Mouse (Mus musculus): Measurements from ENCODE around the gene Unk. TPM values are rescaled to one million over a fixed set of nuclear protein-coding genes. Genes with fewer than 3 reads are reported as not detected.

Gene Unk
- polyA plus RNA-seq, 1 experiment from 2014 or later = 48.4 TPM

DNA sequence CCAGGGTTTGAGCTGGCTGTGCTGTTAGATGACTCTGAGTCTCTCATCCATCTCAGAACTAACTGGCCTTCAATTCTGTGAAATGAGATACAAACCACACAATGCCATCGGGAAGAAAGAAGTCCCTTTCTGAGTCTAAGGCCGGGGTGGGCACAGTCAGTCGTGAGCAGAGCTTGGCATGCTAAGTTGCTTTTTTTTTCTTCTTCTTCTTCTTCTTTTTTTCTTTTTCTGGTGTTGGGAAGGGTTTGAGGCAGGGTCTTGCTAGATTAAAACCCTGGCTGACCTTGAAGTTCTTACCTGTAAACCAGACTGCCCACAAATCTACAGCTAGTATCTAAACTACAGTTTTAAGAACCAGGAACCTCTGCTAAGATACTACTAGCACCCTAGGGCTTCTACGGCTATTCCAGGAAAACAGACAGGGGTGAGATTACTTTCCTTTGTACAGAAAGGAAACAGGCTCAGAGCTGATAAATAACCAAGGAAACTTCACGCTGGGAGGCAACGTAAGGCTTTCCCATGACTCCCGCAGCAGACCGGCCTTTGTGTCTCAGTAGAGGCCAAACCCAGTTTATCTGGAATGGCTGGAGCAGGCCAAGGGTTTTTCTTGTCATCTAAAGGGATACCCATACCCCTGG, 25.8 kb upstream of the Unk start:
- H3K27ac ChIP-seq = peak overlapping the region; percentile 84
- WGBS = 40% methylated on average over 8 of the region's 8 CpGs
- no peaks in the 10 kb centered on the region; the same call in 1 of the 2 replicates for H3K9me3 ChIP-seq
- DNase-seq (ENCODE audit: extremely low spot score, low spot score) = no peak
- peaks cover 16% of the 10 kb centered on the region for H3K27me3 ChIP-seq (ENCODE audit: poor library complexity, severe bottlenecking)
- peaks cover 30% of the 10 kb centered on the region for H3K36me3 ChIP-seq (replicated peaks)
- H3K4me1 ChIP-seq = peaks cover 58% of the 10 kb centered on the region
- peak overlapping the region; percentile 55 for H3K4me3 ChIP-seq

DNA sequence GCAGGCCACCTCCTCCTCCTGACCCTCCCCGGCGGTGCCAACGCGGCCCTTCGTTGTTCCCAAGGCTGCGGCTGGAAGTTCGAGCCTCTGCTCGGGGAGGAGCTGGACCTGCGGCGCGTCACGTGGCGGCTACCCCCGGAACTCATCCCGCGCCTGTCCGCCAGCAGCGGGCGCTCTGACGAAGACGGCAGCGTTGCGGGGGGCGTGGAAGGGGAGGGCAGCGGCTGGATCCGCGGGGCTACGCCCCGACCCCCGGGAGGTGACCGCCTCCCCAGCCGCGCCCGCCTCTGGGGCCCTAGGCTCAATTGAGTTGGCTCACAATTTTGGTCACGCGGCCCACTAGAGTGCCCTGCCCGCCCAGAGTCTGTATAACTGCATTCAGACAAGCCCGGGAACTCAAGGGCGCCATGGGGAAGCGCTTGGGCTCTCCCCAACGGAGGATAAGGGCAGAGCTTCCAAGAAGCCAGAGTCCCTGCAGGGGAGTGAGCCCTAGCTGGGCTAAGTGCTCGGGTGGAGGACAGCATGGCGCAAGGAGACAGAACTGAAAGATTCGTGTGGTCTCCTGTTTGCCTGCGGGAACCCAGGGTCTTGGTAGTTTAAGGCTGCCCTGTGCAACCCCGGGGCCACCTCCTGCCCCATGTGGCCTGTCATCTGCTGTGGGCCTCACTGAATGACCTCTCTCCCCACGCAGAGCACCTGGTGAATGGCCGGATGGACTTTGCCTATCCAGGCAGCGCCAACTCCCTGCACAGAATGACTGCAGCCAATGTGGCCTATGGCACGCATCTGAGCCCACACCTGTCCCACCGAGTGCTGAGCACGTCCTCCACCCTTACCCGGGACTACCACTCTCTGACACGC, 25.1 kb upstream of the Unk start:
- DNase-seq (ENCODE audit: extremely low spot score, low spot score) = peak; percentile 82
- Histone ChIP-seq H3K4me1 (peaks cover 54% of the 10 kb centered on the region), H3K27ac (peak overlapping the region; percentile 84), H3K36me3 (replicated peaks) (peaks cover 38% of the 10 kb centered on the region), H3K4me3 (peak overlapping the region; percentile 55), H3K9me3 (no peaks in the 10 kb centered on the region; the same call in 1 of the 2 replicates), H3K27me3 (ENCODE audit: poor library complexity, severe bottlenecking) (peaks cover 11% of the 10 kb centered on the region)
- 6% methylated on average over 54 of the region's 54 CpGs for WGBS

DNA sequence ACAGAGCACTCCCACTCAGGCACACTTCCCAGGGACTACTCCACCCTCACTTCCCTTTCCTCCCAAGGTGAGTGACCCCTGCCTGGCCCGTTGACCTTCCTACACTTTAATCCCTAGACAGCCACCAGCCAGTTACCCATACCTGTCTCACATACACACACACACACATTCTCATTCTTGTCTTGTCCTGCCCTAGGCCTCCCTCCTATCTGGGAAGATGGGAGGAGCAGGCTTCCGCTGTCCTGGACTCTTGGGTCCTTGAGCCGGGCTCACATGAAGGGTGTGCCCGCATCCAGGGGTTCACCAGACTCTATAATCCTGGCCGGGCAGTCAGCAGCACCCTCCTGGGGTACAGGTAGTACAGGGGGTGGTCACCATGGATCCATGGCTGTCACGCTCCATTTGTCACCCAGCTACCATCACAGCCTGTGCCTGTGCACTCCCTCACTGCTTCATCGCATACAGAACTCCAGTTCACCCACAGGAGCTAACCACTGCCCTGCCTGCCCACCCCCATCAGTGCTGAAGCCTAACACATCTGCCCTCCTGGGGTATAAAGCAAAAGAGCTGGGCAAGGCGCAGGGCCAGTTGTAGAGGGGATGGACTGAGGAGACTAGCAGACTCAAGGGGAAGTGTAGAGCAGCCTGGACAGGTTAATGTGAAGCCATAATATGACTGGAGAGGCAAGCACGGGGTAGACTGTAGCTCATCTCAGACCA, 24.3 kb upstream of the Unk start:
- Histone ChIP-seq H3K27me3 (ENCODE audit: poor library complexity, severe bottlenecking) (0 out of 2 replicates have a peak, but pooled peaks cover 7% of the 10 kb centered on the region), H3K9me3 (no peaks in the 10 kb centered on the region; the same call in 1 of the 2 replicates), H3K36me3 (replicated peaks) (peaks cover 46% of the 10 kb centered on the region), H3K4me3 (peak overlapping the region; percentile 55), H3K27ac (peak overlapping the region; percentile 84), H3K4me1 (peaks cover 54% of the 10 kb centered on the region)
- 66% methylated on average over 9 of the region's 9 CpGs for WGBS
- no peak for DNase-seq (ENCODE audit: extremely low spot score, low spot score)

DNA sequence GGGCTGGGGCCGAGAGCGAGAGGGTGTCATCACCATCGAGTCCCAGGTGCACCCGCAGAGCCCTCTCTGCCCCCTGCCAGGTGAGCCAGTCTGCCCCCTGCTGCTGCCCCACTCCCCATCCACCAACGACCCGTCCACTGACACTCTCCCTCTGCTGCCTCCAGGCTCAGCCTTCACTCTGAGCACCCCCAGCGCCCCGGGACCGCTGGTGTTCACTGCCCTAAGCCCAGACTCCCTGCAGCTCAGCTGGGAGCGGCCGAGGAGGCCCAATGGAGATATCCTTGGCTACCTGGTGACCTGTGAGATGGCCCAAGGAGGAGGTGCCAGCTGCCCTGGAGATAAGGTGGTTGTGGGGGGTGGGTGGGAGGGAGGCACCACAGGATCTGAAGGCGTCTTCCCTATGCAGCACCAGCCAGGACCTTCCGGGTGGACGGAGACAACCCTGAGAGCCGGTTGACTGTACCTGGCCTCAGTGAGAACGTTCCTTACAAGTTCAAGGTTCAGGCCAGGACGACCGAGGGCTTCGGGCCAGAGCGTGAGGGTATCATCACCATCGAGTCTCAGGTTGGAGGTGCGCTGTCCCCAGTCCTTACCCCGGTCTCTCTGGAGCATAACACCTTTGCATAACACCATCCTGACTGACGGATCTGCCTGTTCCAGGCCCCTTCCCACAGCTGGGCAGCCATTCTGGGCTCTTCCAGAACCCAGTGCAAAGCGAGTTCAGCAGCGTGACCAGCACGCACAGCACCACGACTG, 22.8 kb upstream of the Unk start:
- Histone ChIP-seq H3K27ac (no peak overlapping the region), H3K4me1 (peaks cover 59% of the 10 kb centered on the region), H3K36me3 (replicated peaks) (peaks cover 47% of the 10 kb centered on the region), H3K9me3 (no peaks in the 10 kb centered on the region; the same call in 1 of the 2 replicates), H3K27me3 (ENCODE audit: poor library complexity, severe bottlenecking) (0 out of 2 replicates have a peak, but pooled peaks cover 7% of the 10 kb centered on the region), H3K4me3 (no peak overlapping the region)
- no peak for DNase-seq (ENCODE audit: extremely low spot score, low spot score)
- 88% methylated on average over 28 of the region's 28 CpGs for WGBS

DNA sequence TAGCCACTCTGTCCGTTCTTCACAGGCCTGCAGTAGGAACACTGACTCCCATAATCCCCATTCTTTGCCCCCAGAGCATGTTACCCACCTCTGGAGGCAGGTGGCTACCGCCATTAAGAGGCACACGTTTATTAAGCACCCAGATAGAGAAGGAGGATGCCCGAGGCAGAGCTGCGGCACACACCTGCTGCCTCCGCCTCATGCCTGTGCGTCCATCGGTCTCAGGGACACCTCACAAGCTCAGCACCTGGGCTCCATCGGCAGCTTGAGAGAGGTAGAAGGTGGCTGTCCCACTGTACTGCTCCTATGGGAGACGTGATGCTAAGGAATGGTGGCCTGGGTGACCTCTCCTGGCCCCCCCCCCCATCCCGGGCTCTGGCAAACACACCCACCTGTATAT, 21.7 kb upstream of the Unk start:
- Histone ChIP-seq H3K36me3 (replicated peaks) (peaks cover 47% of the 10 kb centered on the region), H3K9me3 (no peaks in the 10 kb centered on the region), H3K4me1 (peaks cover 69% of the 10 kb centered on the region), H3K27ac (no peak overlapping the region), H3K4me3 (no peak overlapping the region), H3K27me3 (ENCODE audit: poor library complexity, severe bottlenecking) (0 out of 2 replicates have a peak, but pooled peaks cover 7% of the 10 kb centered on the region)
- 91% methylated on average over 11 of the region's 11 CpGs for whole genome bisulfite sequencing
- no peak for DNase-seq (ENCODE audit: extremely low spot score, low spot score)

DNA sequence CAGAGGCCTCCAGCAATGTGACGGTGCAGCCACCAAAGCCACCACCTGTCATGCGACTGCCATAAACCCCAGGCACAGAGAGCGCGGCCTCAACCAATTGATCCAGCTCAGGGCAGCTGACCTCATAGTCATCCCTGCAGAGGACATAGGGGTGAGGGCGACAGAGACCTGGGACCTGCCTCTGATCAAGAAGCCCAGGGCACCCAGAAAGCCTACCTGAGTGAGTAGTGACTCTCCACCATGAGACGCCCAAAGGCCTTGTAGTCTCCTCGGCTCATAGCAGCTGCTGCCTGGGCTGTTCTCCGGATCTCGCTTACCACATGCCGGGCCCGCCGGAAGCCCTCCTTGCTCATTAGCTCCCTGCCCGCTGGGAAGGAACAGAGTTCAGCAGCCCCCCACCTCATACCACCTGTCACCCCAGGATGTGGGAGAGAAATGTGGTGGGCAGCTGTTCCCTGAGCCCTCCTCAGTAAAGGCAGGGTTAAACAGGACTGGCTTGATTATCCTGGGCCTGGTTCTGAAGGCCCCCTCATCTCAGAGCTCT, 21.2 kb upstream of the Unk start:
- Histone ChIP-seq H3K4me1 (peaks cover 65% of the 10 kb centered on the region), H3K4me3 (0 out of 2 replicates have a peak overlapping the region, but pooled peaks have one; percentile 3), H3K9me3 (no peaks in the 10 kb centered on the region), H3K36me3 (replicated peaks) (peaks cover 47% of the 10 kb centered on the region), H3K27ac (0 out of 2 replicates have a peak overlapping the region, but pooled peaks have one; percentile 8), H3K27me3 (ENCODE audit: poor library complexity, severe bottlenecking) (0 out of 2 replicates have a peak, but pooled peaks cover 7% of the 10 kb centered on the region)
- 91% methylated on average over 13 of the region's 13 CpGs for WGBS
- no peak for DNase-seq (ENCODE audit: extremely low spot score, low spot score)

DNA sequence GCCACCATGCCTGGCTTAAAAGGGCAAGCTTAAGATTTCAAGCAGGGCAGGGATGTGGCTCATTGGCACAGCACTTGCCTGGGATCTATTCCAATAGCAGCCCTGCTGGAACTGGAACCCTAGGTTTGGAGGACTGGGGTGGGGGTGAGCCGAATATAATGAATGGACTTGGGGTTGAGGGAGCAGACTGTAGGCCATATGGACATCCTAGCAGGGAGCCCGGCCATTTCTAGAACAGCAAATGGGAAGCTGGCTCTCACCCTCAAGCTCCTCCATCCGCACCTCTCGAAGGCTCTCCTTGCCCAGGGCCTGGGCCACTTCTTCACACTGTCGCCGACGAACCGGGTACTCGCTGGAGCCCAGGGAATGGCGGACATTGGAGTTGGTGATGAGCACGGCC, 20.5 kb upstream of the Unk start:
- Histone ChIP-seq H3K4me3 (no peak overlapping the region), H3K27ac (no peak overlapping the region), H3K4me1 (peaks cover 60% of the 10 kb centered on the region), H3K27me3 (ENCODE audit: poor library complexity, severe bottlenecking) (0 out of 2 replicates have a peak, but pooled peaks cover 7% of the 10 kb centered on the region), H3K9me3 (no peaks in the 10 kb centered on the region), H3K36me3 (replicated peaks) (peaks cover 47% of the 10 kb centered on the region)
- WGBS = 94% methylated on average over 11 of the region's 11 CpGs
- DNase-seq (ENCODE audit: extremely low spot score, low spot score) = no peak

DNA sequence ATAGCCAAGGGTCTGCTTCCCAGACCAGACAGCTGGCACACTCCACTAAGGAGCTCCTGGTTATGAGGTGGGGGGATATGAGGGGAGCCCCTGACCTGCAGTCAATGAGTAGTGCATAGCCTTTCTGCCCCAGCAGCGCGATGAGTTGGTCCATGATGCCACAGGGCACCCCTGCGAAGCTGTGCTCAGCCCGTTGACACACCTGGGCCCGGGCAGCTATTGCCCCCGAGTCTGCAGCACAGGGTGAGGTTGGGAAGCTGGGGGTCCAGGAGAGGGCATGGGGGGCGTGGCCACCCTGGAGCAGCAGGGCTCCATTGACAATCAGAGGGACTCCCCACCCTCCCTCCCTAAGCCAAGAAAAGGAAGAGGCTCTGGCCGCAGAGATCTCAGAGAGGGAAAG, 20.0 kb upstream of the Unk start:
- peaks cover 60% of the 10 kb centered on the region for H3K4me1 ChIP-seq
- WGBS = 91% methylated on average over 8 of the region's 8 CpGs
- DNase-seq (ENCODE audit: extremely low spot score, low spot score) = no peak

DNA sequence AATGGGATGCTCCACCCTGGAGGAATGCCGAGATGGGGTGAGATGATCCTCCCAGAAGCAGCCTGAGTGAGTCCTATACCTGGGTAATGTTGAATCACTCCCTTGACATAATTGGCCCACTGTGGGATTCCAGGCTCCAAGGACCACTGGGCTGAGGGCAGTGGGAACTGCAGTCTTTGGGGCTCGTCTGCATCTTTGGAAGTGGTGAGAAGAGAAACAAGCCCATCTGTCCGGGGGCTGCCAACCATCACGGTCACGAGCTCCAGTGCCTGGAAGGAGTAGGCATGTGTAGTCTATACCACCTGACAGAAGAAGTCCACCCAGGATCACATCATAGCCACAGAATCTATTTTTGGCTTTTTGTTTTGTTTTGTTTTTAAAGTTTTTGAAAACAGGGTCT, 19.2 kb upstream of the Unk start:
- H3K9me3 ChIP-seq = no peaks in the 10 kb centered on the region
- 0 out of 2 replicates have a peak, but pooled peaks cover under 1% of the 10 kb centered on the region for H3K27me3 ChIP-seq (ENCODE audit: poor library complexity, severe bottlenecking)
- no peak for DNase-seq (ENCODE audit: extremely low spot score, low spot score)
- WGBS = 84% methylated on average over 5 of the region's 5 CpGs
- H3K27ac ChIP-seq = peak overlapping the region; percentile 94; the same call in 1 of the 2 replicates
- peaks cover 47% of the 10 kb centered on the region for H3K36me3 ChIP-seq (replicated peaks)
- no peak overlapping the region for H3K4me3 ChIP-seq
- H3K4me1 ChIP-seq = peaks cover 54% of the 10 kb centered on the region

More for the DNA sequence above, 20.0 kb upstream of the Unk start:
- Histone ChIP-seq H3K9me3 (no peaks in the 10 kb centered on the region), H3K27ac (0 out of 2 replicates have a peak overlapping the region, but pooled peaks have one; percentile 17), H3K27me3 (ENCODE audit: poor library complexity, severe bottlenecking) (0 out of 2 replicates have a peak, but pooled peaks cover 7% of the 10 kb centered on the region), H3K4me3 (no peak overlapping the region), H3K36me3 (replicated peaks) (peaks cover 47% of the 10 kb centered on the region)

DNA sequence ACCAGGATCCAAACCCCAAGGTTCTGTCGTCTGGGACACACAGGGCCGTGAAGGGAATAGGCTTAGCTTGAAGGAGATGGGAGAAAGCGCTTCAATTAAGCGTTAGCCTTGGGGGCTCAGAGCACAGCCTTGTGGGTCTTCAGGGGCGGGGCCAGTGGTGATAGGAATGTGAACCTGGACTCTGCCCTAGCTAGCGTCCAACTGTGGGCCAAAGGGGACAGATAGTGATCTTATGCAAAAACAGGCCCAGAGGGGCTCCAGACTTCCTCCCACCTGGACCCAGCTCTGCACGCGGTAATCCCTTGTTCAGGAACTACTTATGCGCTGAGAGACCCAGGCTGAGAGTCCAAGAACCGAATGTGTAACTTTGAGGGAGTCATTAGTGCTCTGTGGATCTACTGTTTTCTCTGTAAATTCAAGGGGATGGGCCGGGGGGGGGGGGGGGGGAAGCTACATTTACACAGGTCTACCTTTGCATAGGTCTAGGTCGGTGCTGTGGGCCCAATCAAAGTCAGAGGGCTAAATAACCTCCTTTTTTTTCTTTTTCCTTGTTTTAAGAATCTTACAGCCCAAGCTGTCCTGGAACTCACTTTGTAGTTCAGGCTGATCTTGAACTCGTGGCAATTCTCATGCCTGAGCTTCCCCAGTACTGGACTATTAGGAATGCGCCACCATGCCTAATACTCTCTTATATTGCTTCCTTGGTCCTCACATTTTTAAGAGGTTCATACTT, 18.4 kb upstream of the Unk start:
- no peaks in the 10 kb centered on the region for H3K9me3 ChIP-seq
- no peaks in the 10 kb centered on the region for H3K27me3 ChIP-seq (ENCODE audit: poor library complexity, severe bottlenecking)
- H3K4me1 ChIP-seq = peaks cover 50% of the 10 kb centered on the region
- H3K4me3 ChIP-seq = peak overlapping the region; percentile 73
- DNase-seq (ENCODE audit: extremely low spot score, low spot score) = peak; percentile 48
- WGBS = 21% methylated on average over 14 of the region's 14 CpGs
- peaks cover 43% of the 10 kb centered on the region for H3K36me3 ChIP-seq (replicated peaks)
- H3K27ac ChIP-seq = peak overlapping the region; percentile 94

DNA sequence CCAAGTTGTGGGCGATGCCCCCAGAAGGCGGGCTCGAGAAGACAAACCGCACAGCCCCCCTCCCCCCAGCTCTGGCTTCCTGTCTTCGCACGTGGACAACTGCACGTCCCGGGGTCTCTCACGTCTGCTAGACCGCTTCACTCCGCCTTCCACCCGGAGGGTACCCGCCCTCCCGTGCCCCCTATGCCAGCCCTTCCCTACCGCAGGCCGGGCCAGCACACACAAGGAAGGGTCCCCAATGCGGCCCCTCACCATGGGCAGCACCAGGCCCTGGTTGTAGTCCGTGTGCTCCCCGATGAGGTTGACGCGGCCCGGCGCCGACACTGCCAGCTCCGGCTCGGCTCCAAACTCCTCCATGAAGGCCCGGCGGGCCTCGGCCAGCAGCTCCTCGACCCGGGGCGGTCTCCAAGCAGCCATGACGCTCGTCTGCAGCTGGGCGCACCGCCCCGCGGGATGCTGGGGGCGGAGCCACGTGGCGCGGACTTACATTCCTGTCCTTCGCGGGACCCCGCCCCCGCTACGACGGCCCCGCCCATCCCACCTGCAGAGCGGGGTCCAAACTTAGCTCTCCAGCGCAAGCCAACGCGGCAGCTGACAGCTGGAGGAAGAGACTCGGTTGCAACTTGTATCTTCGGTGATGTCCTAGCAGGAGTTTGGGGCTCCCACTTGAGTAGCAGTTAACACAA, 17.7 kb upstream of the Unk start, which contains the start of gene Galk1:
Gene Galk1, minus strand, starts transcription at position 458 of the 686 bp plus-strand sequence.
- WGBS = under 1% methylated on average over 55 of the region's 55 CpGs
- peaks cover 50% of the 10 kb centered on the region for H3K4me1 ChIP-seq
- H3K27ac ChIP-seq = peak within 1 kb of the TSS; percentile 94
- H3K4me3 ChIP-seq = peak within 1 kb of the TSS; percentile 73
- no peaks in the 10 kb centered on the region for H3K9me3 ChIP-seq
- peak; percentile 89 for DNase-seq (ENCODE audit: extremely low spot score, low spot score)
- H3K36me3 ChIP-seq (replicated peaks) = peaks cover 35% of the 10 kb centered on the region
- no peaks in the 10 kb centered on the region for H3K27me3 ChIP-seq (ENCODE audit: poor library complexity, severe bottlenecking)
